In the genomic region with DNA sequence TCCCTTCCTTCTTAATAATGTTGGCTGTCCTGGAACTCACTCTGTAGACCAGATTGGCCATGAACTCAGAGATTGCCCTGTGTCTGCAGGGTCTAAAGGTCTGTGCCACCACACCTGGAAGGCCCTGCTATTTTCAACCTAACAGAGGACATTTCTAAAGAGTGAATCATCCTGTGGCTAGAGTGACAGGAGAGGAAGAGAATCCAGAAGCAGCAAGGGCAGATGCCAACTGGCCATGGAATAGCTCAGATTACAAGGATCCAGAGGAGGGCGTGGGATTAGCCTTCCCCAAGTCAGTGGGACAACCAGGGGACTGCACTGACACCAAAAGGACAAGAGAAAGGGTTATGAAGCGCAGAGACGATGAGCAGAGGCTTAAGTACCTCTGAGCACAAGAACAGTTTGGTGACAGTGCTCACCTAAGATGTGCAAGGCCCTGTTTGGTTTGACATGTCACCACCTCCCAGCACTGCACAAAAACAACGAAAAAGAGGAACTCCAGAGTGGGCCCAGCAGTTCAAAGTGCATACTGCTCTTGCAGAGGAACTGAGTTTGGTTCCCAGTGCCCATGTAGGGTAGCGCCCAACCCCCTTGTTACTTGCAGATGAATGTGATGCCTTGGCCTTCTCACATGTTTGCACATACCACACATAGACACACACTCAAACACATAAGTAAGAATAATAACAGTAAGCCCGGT, we compare ENCODE assay signal across 15 mouse cellular contexts. TPM values are rescaled to one million over a fixed set of nuclear protein-coding genes. Genes with fewer than 3 reads are reported as not detected.
DNase-seq lines count a peak whose midpoint lies in the region; ATAC-seq and TF ChIP-seq lines count a peak whose summit lies in the region.
"Had no signal": no experiment of that assay in that cellular context is flagged by ENCODE, and none has a peak within 500 bp of the region (broad histone marks: within the 10 kb centered on the region; RNA-seq: fewer than 3 reads in every experiment).

No protein-coding gene starts in this region.

- WGBS in heart, embryonic 16.5 days: 63% methylated on average over 6 of the region's 6 CpGs
- 57% methylated on average over 6 of the region's 6 CpGs for WGBS in liver, embryonic 16.5 days (ENCODE audit: insufficient replicate concordance)
- 82% methylated on average over 6 of the region's 6 CpGs for WGBS in midbrain, embryonic 10.5 days

- TF ChIP-seq POLR2A in bone marrow macrophage, adult 2 months (IDR thresholded peaks at IDR 0.05; ENCODE audit: borderline replicate concordance, low read depth, low read length): no peak

- H3K9ac ChIP-seq in heart, embryonic 16.5 days (ENCODE audit: low read length): peak overlapping the region; percentile 29; the same call in 1 of the 2 replicates
- no peak overlapping the region for H3K9ac ChIP-seq in liver, embryonic 16.5 days (ENCODE audit: low read depth, low read length)
- H3K9ac ChIP-seq: limb, embryonic 13.5 days had no signal

- H3K4me2 ChIP-seq in heart, embryonic 16.5 days (ENCODE audit: low read depth, low read length): no peak overlapping the region
- no peak overlapping the region for H3K4me2 ChIP-seq in liver, embryonic 16.5 days (ENCODE audit: low read depth, low read length)
- H3K4me2 ChIP-seq: limb, embryonic 13.5 days had no signal

- no peaks in the 10 kb centered on the region for H3K27me3 ChIP-seq in heart, embryonic 16.5 days (ENCODE audit: control insufficient read depth, insufficient read depth, low read length)
- no peaks in the 10 kb centered on the region for H3K27me3 ChIP-seq in liver, embryonic 16.5 days (ENCODE audit: control insufficient read depth, insufficient read depth, low read depth, low read length)
- no peaks in the 10 kb centered on the region for H3K27me3 ChIP-seq in midbrain, embryonic 10.5 days (ENCODE audit: low read depth, poor library complexity, severe bottlenecking)
- H3K27me3 ChIP-seq: limb, embryonic 13.5 days had no signal

- no peak for TF ChIP-seq CTCF in bone marrow macrophage, adult 2 months (IDR thresholded peaks at IDR 0.05; ENCODE audit: low read depth, low read length)

- DNase-seq in heart, postnatal 4 days: no peak
- no peak for DNase-seq in adrenal gland, postnatal 25 days
- DNase-seq in kidney, adult 8-10 months: no peak
- no peak for DNase-seq in midbrain, embryonic 10.5 days (ENCODE audit: low spot score)
- DNase-seq: cerebellum, adult 2 months; kidney, postnatal 14 days; midbrain, embryonic 14.5 days; right cerebral cortex, postnatal 4 days had no signal

- H3K27ac ChIP-seq in heart, embryonic 16.5 days (ENCODE audit: low read length): no peak overlapping the region
- peak overlapping the region; percentile 80 for H3K27ac ChIP-seq in bone marrow macrophage, adult 2 months (ENCODE audit: insufficient read depth, low read depth, low read length)
- H3K27ac ChIP-seq in liver, embryonic 16.5 days (ENCODE audit: low read length): 0 out of 2 replicates have a peak overlapping the region, but pooled peaks have one; percentile 4
- no peak overlapping the region for H3K27ac ChIP-seq in midbrain, embryonic 10.5 days (replicated peaks)
- H3K27ac ChIP-seq: embryonic facial prominence, embryonic 10.5 days; limb, embryonic 13.5 days had no signal

- no peak for ATAC-seq in heart, embryonic 16.5 days (replicated peaks; ENCODE audit: extremely low read depth, insufficient read depth, low FRiP score)
- no peak for ATAC-seq in liver, embryonic 16.5 days (ENCODE audit: low read depth)
- peak; percentile 47 for ATAC-seq in monocyte, adult 5-6 weeks (replicated peaks; ENCODE audit: insufficient number of reproducible peaks, low FRiP score, low TSS enrichment, poor library complexity, severe bottlenecking)
- ATAC-seq: hindbrain, embryonic 16.5 days had no signal

- peaks cover 12% of the 10 kb centered on the region for H3K4me1 ChIP-seq in heart, embryonic 16.5 days (ENCODE audit: control insufficient read depth, insufficient read depth, low read length)
- H3K4me1 ChIP-seq in bone marrow macrophage, adult 2 months (ENCODE audit: control insufficient read depth, insufficient read depth, low read length): peaks cover 18% of the 10 kb centered on the region
- H3K4me1 ChIP-seq in liver, embryonic 16.5 days (ENCODE audit: control insufficient read depth, low read depth, low read length): peaks cover 31% of the 10 kb centered on the region
- H3K4me1 ChIP-seq in midbrain, embryonic 10.5 days: peaks cover 21% of the 10 kb centered on the region

- no peaks in the 10 kb centered on the region for H3K36me3 ChIP-seq in heart, embryonic 16.5 days (ENCODE audit: control insufficient read depth, insufficient read depth)
- no peaks in the 10 kb centered on the region for H3K36me3 ChIP-seq in liver, embryonic 16.5 days (ENCODE audit: control insufficient read depth, insufficient read depth)
- H3K36me3 ChIP-seq in midbrain, embryonic 10.5 days: no peaks in the 10 kb centered on the region
- H3K36me3 ChIP-seq: embryonic facial prominence, embryonic 10.5 days; limb, embryonic 13.5 days had no signal

- H3K9me3 ChIP-seq in heart, embryonic 16.5 days (replicated peaks; ENCODE audit: control insufficient read depth, low read length): no peaks in the 10 kb centered on the region
- 0 out of 2 replicates have a peak, but pooled peaks cover 3% of the 10 kb centered on the region for H3K9me3 ChIP-seq in liver, embryonic 16.5 days (replicated peaks; ENCODE audit: control insufficient read depth, low read length)
- H3K9me3 ChIP-seq in midbrain, embryonic 10.5 days (replicated peaks): 0 out of 2 replicates have a peak, but pooled peaks cover 3% of the 10 kb centered on the region
- H3K9me3 ChIP-seq: embryonic facial prominence, embryonic 10.5 days; limb, embryonic 13.5 days had no signal

- no peak overlapping the region for H3K4me3 ChIP-seq in heart, embryonic 16.5 days (ENCODE audit: low read length)
- no peak overlapping the region for H3K4me3 ChIP-seq in bone marrow macrophage, adult 2 months (ENCODE audit: insufficient read depth, low read length)
- no peak overlapping the region for H3K4me3 ChIP-seq in liver, embryonic 16.5 days (ENCODE audit: low read depth, low read length)
- H3K4me3 ChIP-seq in midbrain, embryonic 10.5 days: no peak overlapping the region
- H3K4me3 ChIP-seq: embryonic facial prominence, embryonic 10.5 days; limb, embryonic 13.5 days had no signal

RNA-seq across cellular contexts. Expression of a gene that starts 3.7 kb away (rescaled TPM):
- polyA plus RNA-seq in heart, embryonic 16.5 days (2015; fragmentation: Nextera tagmentation; extraction: Ambion mirVana): 4.6 and 5.0 TPM in 2 replicates
- 1 to 10 TPM; 8.2 to 8.8 TPM for total RNA-seq in heart, postnatal 4 days (2021)
- polyA plus RNA-seq in bone marrow macrophage, adult 2 months (2012; ENCODE audit: insufficient read depth, insufficient read length, missing spikeins): 6.6 and 6.7 TPM in 2 replicates
- polyA plus RNA-seq in liver, embryonic 16.5 days (2015; fragmentation: Nextera tagmentation; extraction: Ambion mirVana): 9.0 and 9.7 TPM in 2 replicates
- total RNA-seq in monocyte, adult 5-6 weeks (2017): 3.5 to 5.8 TPM (median 4.6 TPM) in 3 replicates
- total RNA-seq in adrenal gland, postnatal 25 days (2021): 4.2 and 4.5 TPM in 2 replicates
- polyA plus RNA-seq in midbrain, embryonic 10.5 days (2016; fragmentation: Nextera tagmentation; extraction: Ambion mirVana): 17.4 and 17.9 TPM in 2 replicates

RNA-seq across cellular contexts. Expression of a gene that starts 4.7 kb away (rescaled TPM):
- 32.0 and 42.8 TPM in 2 replicates for polyA plus RNA-seq in heart, embryonic 16.5 days (2015; fragmentation: Nextera tagmentation; extraction: Ambion mirVana)
- total RNA-seq in heart, postnatal 4 days (2021): 10 to 100 TPM; 24.0 to 25.4 TPM
- polyA plus RNA-seq in bone marrow macrophage, adult 2 months (2012; ENCODE audit: insufficient read depth, insufficient read length, missing spikeins): 81.6 and 84.6 TPM in 2 replicates
- polyA plus RNA-seq in liver, embryonic 16.5 days (2015; fragmentation: Nextera tagmentation; extraction: Ambion mirVana): 97.1 and 104 TPM in 2 replicates
- 144 to 183 TPM (median 162 TPM) in 3 replicates for total RNA-seq in monocyte, adult 5-6 weeks (2017)
- 13.6 and 18.2 TPM in 2 replicates for total RNA-seq in adrenal gland, postnatal 25 days (2021)
- polyA plus RNA-seq in midbrain, embryonic 10.5 days (2016; fragmentation: Nextera tagmentation; extraction: Ambion mirVana): 28.2 and 30.6 TPM in 2 replicates

RNA-seq across cellular contexts. Expression of a gene that starts 56.5 kb away (rescaled TPM):
- polyA plus RNA-seq in heart, embryonic 16.5 days (2015; fragmentation: Nextera tagmentation; extraction: Ambion mirVana): 31.9 and 35.5 TPM in 2 replicates
- 10 to 100 TPM; 19.1 to 19.5 TPM for total RNA-seq in heart, postnatal 4 days (2021)
- polyA plus RNA-seq in bone marrow macrophage, adult 2 months (2012; ENCODE audit: insufficient read depth, insufficient read length, missing spikeins): 7.7 and 12.4 TPM in 2 replicates
- polyA plus RNA-seq in liver, embryonic 16.5 days (2015; fragmentation: Nextera tagmentation; extraction: Ambion mirVana): 11.4 and 13.4 TPM in 2 replicates
- total RNA-seq in monocyte, adult 5-6 weeks (2017): 2.9 to 11.4 TPM (median 5.8 TPM) in 3 replicates
- 20.5 and 26.8 TPM in 2 replicates for total RNA-seq in adrenal gland, postnatal 25 days (2021)
- polyA plus RNA-seq in midbrain, embryonic 10.5 days (2016; fragmentation: Nextera tagmentation; extraction: Ambion mirVana): 39.8 and 40.7 TPM in 2 replicates

Comparison
In these comparisons a context has a peak if more than half of its experiments do, and no peak if none do; other contexts are left out.
1. H3K27ac ChIP-seq: peak in bone marrow macrophage, adult 2 months (single experiment) and liver, embryonic 16.5 days (single experiment); none in heart, embryonic 16.5 days (single experiment) and midbrain, embryonic 10.5 days (single experiment).